Mouse (Mus musculus) limb, embryonic 14.5 days (tissue): ENCODE measurements around the gene Pigm. TPM values are rescaled to one million over a fixed set of nuclear protein-coding genes. Genes with fewer than 3 reads are reported as not detected.

Experiments
- ATAC-seq: fragments of 200-750 bp; cut with Nextera tagmentation; 2 replicates; pipeline ENCODE4 v1.8.0; 2017; ENCODE audit warnings: low read depth, moderate number of reproducible peaks, moderate TSS enrichment; ENCODE audit not compliant: low FRiP score
- DNase-seq: peaks from one replicate; pipeline ENCODE4 v3.0.0-alpha.2; 2015; ENCODE audit warnings: low spot score
- H3K27ac ChIP-seq: fragments of 300-500 bp; sonication (generic); replicated peaks from 2 replicates; pipeline ENCODE4 v1.5.1; 2014; ENCODE audit warnings: low read depth, mild to moderate bottlenecking, low read length, moderate library complexity, mixed read lengths
- H3K27me3 ChIP-seq: fragments of 300-500 bp; sonication (generic); 2 replicates; pipeline ENCODE4 v1.6.1; 2014; ENCODE audit warnings: low read length, mixed read lengths; ENCODE audit not compliant: control insufficient read depth, insufficient read depth
- H3K36me3 ChIP-seq: fragments of 300-500 bp; sonication (generic); 2 replicates; pipeline ENCODE4 v1.6.1; 2014; ENCODE audit warnings: mild to moderate bottlenecking, low read length, moderate library complexity, mixed read lengths; ENCODE audit not compliant: control insufficient read depth, insufficient read depth
- H3K4me1 ChIP-seq: fragments of 300-500 bp; sonication (generic); 2 replicates; pipeline ENCODE4 v1.6.1; 2014; ENCODE audit warnings: antibody characterized with exemption, low read length, mixed read lengths; ENCODE audit not compliant: control insufficient read depth, insufficient read depth
- H3K4me2 ChIP-seq: fragments of 300-500 bp; sonication (generic); replicated peaks from 2 replicates; pipeline ENCODE4 v1.6.1; 2014; ENCODE audit warnings: low read depth, mild to moderate bottlenecking, low read length, moderate library complexity; ENCODE audit not compliant: severe bottlenecking
- H3K4me3 ChIP-seq: fragments of 300-500 bp; sonication (generic); replicated peaks from 2 replicates; pipeline ENCODE4 v1.5.1; 2014; ENCODE audit warnings: low read length
- H3K9ac ChIP-seq: fragments of 300-500 bp; sonication (generic); 2 replicates; pipeline ENCODE4 v1.6.1; 2014; ENCODE audit warnings: mild to moderate bottlenecking, low read depth, low read length, moderate library complexity; ENCODE audit not compliant: severe bottlenecking
- H3K9me3 ChIP-seq: fragments of 300-500 bp; sonication (generic); 2 replicates; pipeline ENCODE4 v1.6.1; 2016; ENCODE audit warnings: low read length; ENCODE audit not compliant: control insufficient read depth
- POLR2A ChIP-seq: fragments of 200-500 bp; IDR thresholded peaks from 2 replicates; pipeline ENCODE4 v1.8.0; 2012; ENCODE audit warnings: inconsistent platforms, mild to moderate bottlenecking, moderate library complexity, borderline replicate concordance; ENCODE audit not compliant: insufficient read depth, insufficient read length; ENCODE audit errors: extremely low read depth
- WGBS: fragments of 180-500 bp; shearing (Covaris S2); extraction: QIAGEN DNeasy Blood & Tissue Kit; methylation state at CpG from one replicate; pipeline ENCODE4 v1.1.7; 2014; 5-methylcytosine and 5-hydroxymethylcytosine counted together
- polyA plus RNA-seq, 2 experiments: library from polyadenylated mRNA; depleted of rRNA in 1 of 2; stranded (reverse) in 1 of 2; unstranded in 1 of 2; fragments of >200 nt; fragmentation: Nextera tagmentation in 1 of 2; extraction: Ambion mirVana in 1 of 2; gene quantifications; 2 replicates each; pipeline versions ENCODE4 v1.2.1 to v1.2.3; 2012 to 2014

The Pigm gene
- polyA plus RNA-seq, 2 experiments, result 6.7 to 9.6 TPM

- Histone ChIP-seq H3K36me3 (no peaks in the 10 kb centered on the region), H3K9ac (no peak overlapping the region), H3K9me3 (no peaks in the 10 kb centered on the region), H3K27ac (no peak overlapping the region), H3K4me3 (no peak overlapping the region), H3K27me3 (no peaks in the 10 kb centered on the region), H3K4me1 (no peaks in the 10 kb centered on the region), H3K4me2 (no peak overlapping the region)
- ATAC-seq (no peak), DNase-seq (no peak)
- 14% methylated on average over 6 of the region's 6 CpGs for WGBS
- no peak for TF ChIP-seq POLR2A
Observed at GRCm38 (mm10) chr1:172418173-172418572, 41.8 kb downstream of the Pigm start.

- Histone ChIP-seq H3K9me3 (no peaks in the 10 kb centered on the region), H3K4me2 (no peak overlapping the region), H3K27ac (no peak overlapping the region), H3K27me3 (no peaks in the 10 kb centered on the region), H3K36me3 (no peaks in the 10 kb centered on the region), H3K4me3 (no peak overlapping the region), H3K9ac (no peak overlapping the region), H3K4me1 (no peaks in the 10 kb centered on the region)
- 51% methylated on average over 3 of the region's 3 CpGs for WGBS
- ATAC-seq (no peak), DNase-seq (no peak)
- no peak for TF ChIP-seq POLR2A
Observed at GRCm38 (mm10) chr1:172418642-172419041, 42.3 kb downstream of the Pigm start.

- no peak for TF ChIP-seq POLR2A
- ATAC-seq (no peak), DNase-seq (no peak)
- no peaks in the 10 kb centered on the region for H3K9me3 ChIP-seq
- no peak overlapping the region for H3K27ac ChIP-seq
- no peaks in the 10 kb centered on the region for H3K4me1 ChIP-seq
- H3K4me3 ChIP-seq, result no peak overlapping the region
- WGBS, result 87% methylated on average over 6 of the region's 6 CpGs
- H3K4me2 ChIP-seq, result no peak overlapping the region
- H3K36me3 ChIP-seq, result no peaks in the 10 kb centered on the region
- H3K27me3 ChIP-seq, result no peaks in the 10 kb centered on the region
- no peak overlapping the region for H3K9ac ChIP-seq
Observed at GRCm38 (mm10) chr1:172420181-172420580, 43.8 kb downstream of the Pigm start.

GRCm38 (mm10) chr1:172423393-172423792, 47.0 kb downstream of the Pigm start:
- Histone ChIP-seq H3K9ac (no peak overlapping the region), H3K36me3 (no peaks in the 10 kb centered on the region), H3K4me1 (no peaks in the 10 kb centered on the region), H3K27me3 (no peaks in the 10 kb centered on the region), H3K9me3 (no peaks in the 10 kb centered on the region), H3K4me3 (no peak overlapping the region), H3K27ac (no peak overlapping the region), H3K4me2 (no peak overlapping the region)
- no peak for TF ChIP-seq POLR2A
- 82% methylated on average over 1 of the region's 1 CpGs for WGBS
- ATAC-seq (no peak), DNase-seq (no peak)

GRCm38 (mm10) chr1:172426419-172426818, 50.1 kb downstream of the Pigm start:
- H3K27ac ChIP-seq, result no peak overlapping the region
- ATAC-seq (no peak), DNase-seq (no peak)
- WGBS, result 50% methylated on average over 1 of the region's 1 CpGs
- TF ChIP-seq POLR2A, result no peak
- H3K9me3 ChIP-seq, result no peaks in the 10 kb centered on the region
- H3K9ac ChIP-seq, result no peak overlapping the region
- H3K36me3 ChIP-seq, result no peaks in the 10 kb centered on the region
- H3K27me3 ChIP-seq, result no peaks in the 10 kb centered on the region
- no peak overlapping the region for H3K4me3 ChIP-seq
- H3K4me1 ChIP-seq, result no peaks in the 10 kb centered on the region
- no peak overlapping the region for H3K4me2 ChIP-seq

- ATAC-seq (no peak), DNase-seq (no peak)
- Histone ChIP-seq H3K36me3 (no peaks in the 10 kb centered on the region), H3K9me3 (no peaks in the 10 kb centered on the region), H3K4me2 (no peak overlapping the region), H3K9ac (no peak overlapping the region), H3K27ac (no peak overlapping the region), H3K27me3 (no peaks in the 10 kb centered on the region), H3K4me1 (no peaks in the 10 kb centered on the region), H3K4me3 (no peak overlapping the region)
- WGBS, result 88% methylated on average over 3 of the region's 3 CpGs
- TF ChIP-seq POLR2A, result no peak
Observed at GRCm38 (mm10) chr1:172427841-172428240, 51.5 kb downstream of the Pigm start.
